Mouse (Mus musculus) cerebellum, adult 9-10 months (tissue): ENCODE measurements around the gene Bin2.
A peak's percentile ranks its signal among the peaks of the same experiment; 100 is the strongest.

ENCODE experiments used
- DNase-seq: peaks from one replicate; pipeline ENCODE4 v3.0.0; 2022

Gene Bin2

GRCm38 (mm10) chr15:100669337-100669736, at the start of gene Bin2:
Gene Bin2 (minus strand): TSS chr15:100669553.
- no peak for DNase-seq

DNA sequence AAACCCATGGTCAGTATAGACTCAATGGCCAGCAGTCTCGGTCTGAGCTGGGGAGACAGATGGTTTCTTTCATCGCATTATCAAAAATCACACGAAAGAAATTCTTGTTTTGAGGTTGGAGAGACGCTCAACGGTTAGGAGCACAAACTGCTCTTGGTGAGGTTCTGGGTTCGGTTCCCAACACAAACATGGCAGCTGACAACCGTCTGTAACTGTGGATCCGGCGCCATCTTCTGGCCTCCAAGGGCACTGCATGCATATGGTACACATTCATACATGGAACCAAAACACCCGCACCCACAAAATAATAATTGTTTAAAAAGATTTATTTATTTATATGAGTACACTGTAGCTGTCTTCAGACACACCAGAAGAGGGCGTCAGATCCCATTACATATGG, 49.2 kb upstream of the Bin2 start:
- no peak for DNase-seq

- DNase-seq: no peak
Observed at GRCm38 (mm10) chr15:100717933-100718332, 48.6 kb upstream of the Bin2 start.

DNA sequence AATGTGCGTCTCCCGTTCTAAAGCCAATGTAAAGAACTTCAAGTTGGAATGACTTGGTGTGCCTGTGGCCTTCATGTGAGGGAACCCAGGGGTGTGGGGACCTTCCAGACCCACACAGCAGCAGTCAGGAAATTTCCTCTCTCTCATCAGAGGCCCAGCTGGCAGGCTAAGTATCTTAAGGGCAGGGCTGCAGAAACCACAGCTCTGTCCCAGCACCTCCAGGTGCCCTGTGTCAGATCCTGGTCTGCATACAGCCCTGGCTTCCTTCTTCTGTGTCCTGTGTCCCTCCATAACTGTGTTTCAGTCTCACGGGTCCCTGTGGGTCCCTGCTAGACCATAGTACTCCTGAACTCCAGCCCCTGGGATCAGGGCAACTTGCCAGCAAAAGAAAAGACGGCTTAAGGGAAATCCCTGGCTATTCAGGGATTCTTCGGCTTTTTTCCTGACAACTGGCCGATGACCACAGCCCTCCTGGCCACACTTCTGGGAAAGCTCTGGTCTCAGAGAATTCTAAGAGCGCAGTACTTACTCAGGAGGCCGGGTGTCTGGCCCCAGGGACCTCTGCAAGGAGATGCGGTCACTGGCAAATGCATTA, 46.1 kb upstream of the Bin2 start:
- DNase-seq: no peak

- no peak for DNase-seq
Observed at GRCm38 (mm10) chr15:100714470-100714869, 45.1 kb upstream of the Bin2 start.

GRCm38 (mm10) chr15:100710838-100711237, 41.5 kb upstream of the Bin2 start:
- no peak for DNase-seq

DNA sequence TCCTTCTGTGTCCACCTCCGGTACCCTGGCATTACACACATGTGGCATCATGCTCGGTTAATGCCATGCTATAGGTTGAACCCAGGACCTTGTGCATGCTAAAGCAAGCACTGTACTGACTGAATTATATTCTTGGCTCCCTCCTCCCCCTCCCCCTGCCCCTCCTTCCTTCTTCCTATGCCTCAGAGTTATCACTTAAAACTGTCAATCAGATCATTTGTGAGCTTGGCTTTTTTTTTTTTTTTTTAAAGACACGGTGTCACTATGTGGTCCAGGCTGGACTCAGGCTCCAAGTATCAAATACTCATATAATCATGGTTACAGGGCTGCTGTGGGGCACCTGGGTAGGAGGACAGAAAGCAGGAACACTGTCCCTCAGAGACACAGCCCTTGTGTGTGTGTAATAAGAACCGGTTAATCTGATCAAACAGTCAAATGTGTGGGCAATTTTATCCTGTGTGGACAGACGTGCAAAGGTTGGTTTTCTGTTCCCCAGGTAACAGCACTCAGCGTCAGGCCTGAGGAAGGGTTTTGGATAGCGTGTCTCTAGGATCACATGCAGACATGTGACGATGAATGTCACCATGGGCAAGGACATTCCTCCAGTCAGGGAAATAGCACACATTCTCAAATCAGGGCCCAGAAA, 39.2 kb upstream of the Bin2 start:
- DNase-seq: no peak

- DNase-seq: no peak
Observed at GRCm38 (mm10) chr15:100706226-100706625, 36.9 kb upstream of the Bin2 start.

GRCm38 (mm10) chr15:100705376-100705775, 36.0 kb upstream of the Bin2 start:
- no peak for DNase-seq

GRCm38 (mm10) chr15:100703913-100704312, 34.6 kb upstream of the Bin2 start:
- no peak for DNase-seq

- no peak for DNase-seq
Observed at GRCm38 (mm10) chr15:100701856-100702255, 32.5 kb upstream of the Bin2 start.

DNA sequence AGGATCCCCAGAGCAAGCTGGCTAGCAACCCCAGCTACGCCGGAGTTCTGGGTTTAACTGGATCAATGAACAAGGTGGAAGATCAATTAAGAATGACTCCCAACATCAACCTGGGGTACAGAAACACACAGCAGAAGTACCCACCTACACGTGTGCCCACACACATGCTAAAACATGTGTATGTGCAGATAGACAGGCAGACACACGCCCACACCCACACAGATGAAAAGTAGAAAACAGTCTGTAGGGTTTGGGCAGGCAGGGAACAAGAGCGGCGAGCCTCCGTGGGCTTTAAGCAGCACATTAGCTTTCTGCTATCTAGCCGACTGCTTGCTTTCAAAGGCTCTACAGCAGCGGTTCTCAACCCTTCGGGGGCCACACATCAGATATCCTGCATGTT, 31.8 kb upstream of the Bin2 start:
- no peak for DNase-seq

- DNase-seq: no peak
Observed at GRCm38 (mm10) chr15:100700424-100700823, 31.1 kb upstream of the Bin2 start.

DNA sequence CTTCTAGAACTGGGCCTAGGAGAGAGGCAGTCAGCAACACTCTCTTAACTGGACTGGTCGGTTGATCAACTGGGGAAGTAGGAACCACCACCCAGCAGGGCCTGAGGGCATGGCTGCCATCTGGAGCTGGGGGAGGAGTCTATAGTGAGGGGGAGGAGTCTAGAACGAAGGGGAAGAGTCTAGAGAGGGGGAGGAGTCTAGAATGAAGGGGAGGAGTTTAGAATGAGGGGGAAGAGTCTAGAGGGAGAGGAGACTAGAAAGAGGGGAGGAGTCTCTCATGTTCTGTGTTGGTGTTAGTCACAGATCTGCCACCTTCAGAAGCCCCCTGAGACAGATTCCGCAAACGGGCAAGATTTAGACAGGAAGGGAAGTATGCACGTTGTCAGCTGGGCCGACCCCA, 30.0 kb upstream of the Bin2 start:
- no peak for DNase-seq

DNA sequence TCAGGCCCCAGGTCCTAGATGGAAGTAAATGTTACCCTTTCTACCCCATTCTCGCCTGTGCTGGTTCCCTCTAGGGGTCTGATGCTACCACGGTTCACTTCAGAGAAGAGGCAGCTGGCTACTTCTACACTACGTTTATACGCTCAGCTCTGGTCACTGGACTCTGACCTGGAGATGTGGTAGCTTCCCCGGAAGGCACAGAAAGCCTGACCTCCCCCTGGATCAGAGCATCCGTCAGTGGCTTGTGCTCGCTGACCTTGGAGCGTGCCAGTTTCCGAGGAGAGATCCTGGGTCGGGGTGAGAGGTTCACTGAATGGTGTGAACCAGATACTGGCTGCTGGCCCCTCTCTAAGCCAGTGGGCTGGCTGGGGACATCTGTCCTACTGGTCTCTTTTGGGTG, 28.7 kb upstream of the Bin2 start:
- no peak for DNase-seq

GRCm38 (mm10) chr15:100694406-100694805, 25.1 kb upstream of the Bin2 start:
- no peak for DNase-seq

GRCm38 (mm10) chr15:100691990-100692389, 22.6 kb upstream of the Bin2 start:
- DNase-seq: no peak

- no peak for DNase-seq
Observed at GRCm38 (mm10) chr15:100687430-100687971, 18.1 kb upstream of the Bin2 start, which contains the start of gene Cela1. Gene Cela1 (minus strand): TSS chr15:100687921.

- DNase-seq: no peak
Observed at GRCm38 (mm10) chr15:100686989-100687388, 17.6 kb upstream of the Bin2 start.

- no peak for DNase-seq
Observed at GRCm38 (mm10) chr15:100686434-100686833, 17.1 kb upstream of the Bin2 start.

GRCm38 (mm10) chr15:100685849-100686248, 16.5 kb upstream of the Bin2 start:
- no peak for DNase-seq

DNA sequence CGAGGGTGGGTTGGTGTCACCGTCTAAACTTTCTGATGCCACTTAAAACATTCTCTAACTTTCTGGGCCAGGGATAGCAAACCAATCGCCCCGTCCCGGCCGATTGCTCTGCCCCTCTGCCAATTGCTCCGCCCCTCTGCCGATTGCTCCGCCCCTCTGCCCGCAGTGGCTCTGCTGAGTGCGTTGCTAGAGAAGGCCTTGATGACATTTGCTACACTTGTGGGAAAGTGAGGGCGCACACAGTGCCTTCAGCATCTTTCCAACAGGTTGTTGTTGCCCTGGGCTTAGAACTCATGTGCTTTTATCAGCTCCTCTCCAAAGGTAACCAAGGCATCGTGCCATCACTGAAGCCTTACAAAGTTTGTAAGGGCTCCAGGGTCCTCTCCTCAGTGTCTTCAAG, 15.9 kb upstream of the Bin2 start:
- no peak for DNase-seq

DNA sequence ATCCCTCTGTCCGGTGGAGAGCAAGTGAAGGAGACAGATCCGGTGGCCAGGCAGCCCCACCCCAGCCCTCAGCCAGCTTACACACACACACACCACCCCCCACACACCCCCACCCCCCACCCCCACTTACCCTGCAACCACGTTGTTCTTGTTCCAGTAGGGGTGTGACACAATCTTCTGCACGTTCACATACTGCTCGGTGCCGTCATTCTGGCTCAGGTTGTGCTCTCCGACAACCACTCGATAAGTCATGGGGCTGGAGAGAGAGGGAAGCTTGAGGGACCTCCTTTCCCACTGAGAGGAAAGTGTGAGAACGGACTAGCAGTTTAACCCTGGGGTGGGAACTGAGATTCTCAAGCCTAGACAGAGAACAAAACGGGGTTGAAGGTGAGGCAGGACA, 15.1 kb upstream of the Bin2 start:
- no peak for DNase-seq

DNA sequence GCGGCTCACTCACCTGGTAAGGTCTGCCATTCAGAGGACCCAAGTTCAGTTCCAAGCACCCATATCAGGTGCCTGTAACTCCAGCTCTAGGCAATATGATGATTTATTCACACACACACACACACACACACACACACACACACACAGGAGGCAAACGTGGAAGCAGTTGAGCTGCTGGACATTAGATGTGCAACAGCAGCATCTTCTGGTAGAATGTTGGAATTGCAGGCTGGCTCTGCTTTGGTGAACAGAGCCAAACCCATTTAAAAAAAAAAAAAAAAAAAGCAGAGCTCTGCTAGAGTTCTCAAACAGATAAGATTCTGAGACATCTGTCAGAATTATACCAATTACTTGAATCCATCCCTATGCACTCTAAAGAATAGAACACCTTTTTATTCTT, 13.7 kb upstream of the Bin2 start:
- DNase-seq: peak; percentile 77

DNA sequence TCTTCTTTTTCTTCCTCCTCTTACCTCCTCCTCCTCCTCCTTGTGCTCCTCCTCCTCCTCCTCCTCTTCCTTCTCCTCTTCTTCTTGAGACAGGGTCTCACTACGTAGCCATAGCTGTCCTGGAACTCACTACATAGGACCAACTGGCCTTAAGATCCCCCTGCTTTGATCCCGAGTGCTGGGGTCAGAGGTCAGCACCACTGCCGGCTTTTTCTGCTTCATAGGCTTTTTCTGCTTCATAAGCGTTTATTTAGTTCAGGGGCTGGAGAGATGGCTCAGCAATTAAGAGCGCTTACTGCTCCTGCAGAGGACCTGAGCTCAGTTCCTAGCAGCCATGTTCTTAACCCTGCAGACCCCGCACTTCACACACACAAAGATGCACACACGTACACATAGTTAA, 12.4 kb upstream of the Bin2 start:
- DNase-seq: no peak
